Mouse (Mus musculus): Measurements from ENCODE around the gene Yipf6.

GRCm38 (mm10) chrX:98959050-98959449, 22.9 kb downstream of the Yipf6 start:
- TF ChIP-seq CTCF (IDR thresholded peaks at IDR 0.05; ENCODE audit: borderline replicate concordance, insufficient read depth, low read length) (no peak), POLR2A (IDR thresholded peaks at IDR 0.05; ENCODE audit: low read depth, low read length) (no peak)

Measured in embryonic fibroblast, embryonic 13.5 days (primary cell).